Mouse (Mus musculus) testis, adult 2 months (tissue): ENCODE data around the gene Tenm4.

Source experiments
- CTCF ChIP-seq: fragments of 200-500 bp; IDR thresholded peaks from 2 replicates; pipeline ENCODE4 v1.5.1; 2012; ENCODE audit warnings: low read depth, mild to moderate bottlenecking, inconsistent platforms, low read length, moderate library complexity; ENCODE audit not compliant: control insufficient read depth, insufficient read depth, insufficient replicate concordance
- POLR2A ChIP-seq: fragments of 200-500 bp; IDR thresholded peaks from 2 replicates; pipeline ENCODE4 v1.6.1; 2012; ENCODE audit warnings: low read depth, mild to moderate bottlenecking, inconsistent platforms, low read length, moderate library complexity; ENCODE audit not compliant: control insufficient read depth

- TF ChIP-seq CTCF (no peak), POLR2A (no peak)
Measured at GRCm38 (mm10) chr7:96661352-96662169, 490.5 kb downstream of the Tenm4 start.
